Mouse (Mus musculus) mouse embryonic stem cell (cell line): ENCODE results near the gene Nbr1.

ENCODE experiments used
- in situ Hi-C, 2 experiments: fragments of 300-500 bp; cut with MboI; formaldehyde crosslinking; loops; 1 replicate in 1 of 2; 3 replicates in 1 of 2; pipeline ENCODE4 v1.14.3; 2019 to 2020; ENCODE audit warnings: low sequenced_read_pairs in 2 of 2, low pct_unique_long_range_greater_than_20kb in 1 of 2, mixed read lengths in 1 of 2; ENCODE audit not compliant: unreplicated experiment in 1 of 2

Nbr1 gene

GRCm38 (mm10) chr11:101551751-101552475, at the start of gene Nbr1, which contains the start of gene Brca1:
Gene Nbr1 (plus strand): TSS chr11:101552149.
Gene Brca1 (minus strand): TSS chr11:101551955.
- in situ Hi-C loops: no loop called here

GRCm38 (mm10) chr11:101506269-101506780, 45.6 kb upstream of the Nbr1 start:
- in situ Hi-C loops: no loop called here

DNA sequence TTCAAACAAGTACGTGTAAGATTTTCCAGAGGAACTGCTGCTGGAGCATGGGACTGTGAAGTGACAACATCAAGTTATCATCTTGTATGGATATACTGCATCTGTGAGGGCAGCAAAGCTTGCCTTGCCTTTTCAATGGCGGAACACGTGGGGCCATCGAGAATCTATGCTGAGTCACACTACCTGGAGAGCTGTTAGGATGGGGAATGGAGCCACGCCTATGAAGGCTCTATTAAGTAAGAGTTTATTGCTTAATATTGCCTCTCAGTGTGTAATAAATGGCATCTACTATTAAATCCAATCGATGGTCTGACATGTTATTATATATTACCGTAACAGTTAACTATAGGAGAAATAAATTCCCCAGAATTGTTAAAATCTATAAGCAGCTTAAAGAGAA, 44.9 kb upstream of the Nbr1 start:
- in situ Hi-C loops: no loop called here

GRCm38 (mm10) chr11:101518937-101519336, 33.0 kb upstream of the Nbr1 start:
- in situ Hi-C loops: no loop called here

DNA sequence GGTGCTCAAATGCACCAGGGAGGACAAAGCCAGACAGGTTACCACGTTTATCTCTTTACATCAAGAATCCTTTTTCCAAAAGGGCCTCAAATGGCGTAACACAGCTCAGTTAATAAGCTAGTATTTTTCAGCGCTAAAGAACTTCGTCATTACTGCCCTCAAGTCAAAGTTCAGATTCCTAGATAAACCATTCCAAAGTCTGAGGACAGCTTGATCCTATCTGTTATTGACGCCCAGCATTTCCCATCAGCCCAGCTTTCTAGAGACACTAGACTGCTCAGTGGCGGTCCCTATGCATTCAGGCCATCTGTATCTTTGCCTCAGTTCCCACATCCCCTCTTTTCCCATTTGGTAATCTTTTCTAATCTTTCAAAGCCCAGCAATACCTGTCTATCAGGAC, 32.6 kb upstream of the Nbr1 start:
- in situ Hi-C loops: no loop called here

DNA sequence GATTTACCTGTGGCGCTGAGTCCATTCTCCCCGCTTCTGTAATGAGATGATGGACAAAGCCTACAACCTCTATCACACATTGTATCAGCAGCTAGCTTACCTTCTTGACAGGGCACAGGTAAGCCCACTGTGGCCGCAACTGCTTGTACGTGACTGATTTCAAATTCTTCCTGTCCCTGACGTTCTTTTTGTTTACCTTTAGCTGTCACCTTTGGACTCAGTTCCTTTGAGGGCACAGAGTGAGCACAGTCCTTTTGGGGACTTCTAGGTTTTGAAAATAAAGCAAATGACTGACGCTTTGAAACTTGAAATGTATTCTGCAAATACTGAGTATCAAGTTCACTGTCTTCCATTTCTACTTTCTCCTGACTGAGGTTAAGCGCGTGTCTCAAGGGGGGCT, 27.5 kb upstream of the Nbr1 start:
- in situ Hi-C loops: no loop called here

- in situ Hi-C loops: no loop called here
Observed at GRCm38 (mm10) chr11:101525056-101525455, 26.9 kb upstream of the Nbr1 start.

- in situ Hi-C loops: no loop called here
Observed at GRCm38 (mm10) chr11:101525936-101526595, 25.9 kb upstream of the Nbr1 start.

DNA sequence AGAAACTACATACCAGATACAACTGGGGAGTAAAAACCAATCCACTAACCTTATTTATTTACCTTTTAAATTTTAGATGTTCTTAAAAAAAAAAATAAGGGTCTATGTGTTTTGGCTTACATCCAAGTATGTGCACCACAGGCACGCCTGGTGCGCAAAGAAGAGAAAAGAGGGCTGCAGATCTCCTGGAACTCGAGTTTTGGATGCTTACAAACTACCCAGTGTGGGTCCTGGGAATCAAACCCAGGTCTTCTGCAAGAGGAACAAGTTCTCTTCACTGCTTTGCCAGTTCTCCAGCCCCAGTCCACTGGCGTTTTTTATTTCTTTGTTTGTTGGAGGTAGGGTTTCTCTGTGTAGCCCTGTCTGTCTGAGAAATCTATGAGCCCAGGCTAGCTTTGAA, 25.3 kb upstream of the Nbr1 start:
- in situ Hi-C loops: no loop called here

DNA sequence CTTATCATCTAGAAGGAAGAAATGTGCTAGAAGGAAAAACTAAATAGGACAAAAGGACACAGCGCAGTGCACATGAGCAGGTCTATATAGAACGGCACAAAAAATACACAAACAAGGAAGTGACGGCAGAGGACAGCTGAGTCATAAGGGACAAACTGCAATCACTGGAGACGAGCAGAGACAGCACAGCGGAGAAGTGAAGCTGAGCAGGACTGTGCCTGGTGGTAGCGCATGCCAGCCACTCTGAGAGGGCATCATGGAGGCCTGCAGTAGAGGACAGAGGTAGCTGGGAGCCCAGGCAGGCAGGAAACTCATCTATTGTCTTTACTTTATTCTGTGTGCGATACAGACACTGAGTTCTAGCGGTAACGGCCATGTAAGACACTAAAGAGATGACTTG, 8.4 kb upstream of the Nbr1 start:
- in situ Hi-C loops: no loop called here

GRCm38 (mm10) chr11:101544132-101544531, 7.8 kb upstream of the Nbr1 start:
- in situ Hi-C loops: no loop called here

- in situ Hi-C loops: no loop called here
Observed at GRCm38 (mm10) chr11:101548526-101548925, 3.4 kb upstream of the Nbr1 start.

GRCm38 (mm10) chr11:101552476-101553300, 739 bp downstream of the Nbr1 start:
- in situ Hi-C loops: no loop called here

DNA sequence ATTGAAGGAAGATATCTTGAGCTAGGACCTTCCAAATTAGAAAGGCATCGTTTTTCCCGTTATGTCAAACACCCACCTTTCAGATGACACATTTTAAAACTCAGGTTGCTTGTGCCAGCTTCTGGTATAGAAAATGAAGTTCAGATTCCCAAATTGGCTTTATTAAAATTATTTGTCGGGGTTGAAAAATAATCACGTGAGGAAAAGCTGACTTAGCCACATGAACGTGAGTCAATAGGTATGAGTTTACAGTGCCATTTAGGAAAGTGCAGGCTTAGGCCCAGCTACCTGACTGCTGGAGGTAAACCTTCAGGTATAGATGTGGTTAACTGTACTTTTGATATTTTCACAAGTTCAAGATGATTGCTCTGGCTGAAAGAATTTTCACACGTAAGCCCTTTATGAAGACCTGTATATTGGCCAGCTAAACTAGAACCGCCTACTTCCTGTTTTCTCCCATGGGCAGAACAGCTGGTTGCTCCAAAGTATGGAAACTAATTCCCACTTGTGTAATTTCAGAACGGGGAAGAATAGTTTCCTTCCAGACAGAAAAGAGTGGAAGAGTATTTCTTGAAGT, 1.5 kb downstream of the Nbr1 start:
- in situ Hi-C loops: no loop called here

DNA sequence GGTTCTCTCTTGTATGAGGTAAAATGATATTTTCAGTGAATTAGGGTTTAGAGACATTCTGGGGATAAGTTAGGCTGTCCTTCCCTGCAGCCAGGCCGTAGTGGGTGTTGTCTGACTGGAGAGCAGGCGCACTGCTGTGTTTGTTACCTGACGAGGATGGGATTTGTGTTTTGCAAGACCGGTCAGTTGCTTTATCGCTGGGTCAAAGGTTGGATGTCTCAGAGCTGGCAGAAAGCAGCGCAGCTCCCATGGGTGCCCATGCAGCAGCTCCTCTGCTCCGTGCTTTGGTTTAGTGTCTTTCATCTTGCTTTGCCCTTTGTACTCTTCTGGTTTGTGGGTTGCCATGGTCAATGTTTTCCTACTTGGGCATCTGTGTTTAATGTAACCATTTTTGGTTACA, 4.6 kb downstream of the Nbr1 start:
- in situ Hi-C loops: no loop called here

DNA sequence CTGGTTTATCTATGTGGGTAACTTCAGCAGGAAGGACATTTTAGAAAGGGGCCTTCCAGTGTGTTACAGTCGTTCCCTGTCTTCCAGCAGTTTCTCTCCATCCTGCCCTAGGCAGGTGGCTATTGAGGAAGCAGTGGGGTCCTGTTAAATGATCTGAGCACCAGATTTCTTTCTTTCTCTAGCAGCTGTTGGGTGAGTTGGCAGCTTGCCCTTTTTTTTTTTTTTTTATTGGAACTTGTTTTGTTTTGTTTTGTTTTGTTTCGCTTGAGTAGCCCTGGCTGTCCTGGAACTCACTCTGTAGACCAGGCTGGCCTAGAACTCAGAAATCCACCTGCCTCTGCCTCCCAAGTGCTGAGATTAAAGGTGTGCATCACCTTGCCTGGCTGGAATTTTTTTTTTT, 5.0 kb downstream of the Nbr1 start:
- in situ Hi-C loops: no loop called here

- in situ Hi-C loops: no loop called here
Observed at GRCm38 (mm10) chr11:101562391-101562790, 10.4 kb downstream of the Nbr1 start.

GRCm38 (mm10) chr11:101568421-101568820, 16.5 kb downstream of the Nbr1 start:
- in situ Hi-C loops: no loop called here

GRCm38 (mm10) chr11:101576116-101576515, 24.2 kb downstream of the Nbr1 start:
- in situ Hi-C loops: no loop called here
